Mouse (Mus musculus): ENCODE data around the gene Gm20498. TPM values are rescaled to one million over a fixed set of nuclear protein-coding genes. Genes with fewer than 3 reads are reported as not detected.
"Not testable (repeated sequence)": the region's sequence is repeated elsewhere in the genome, so short reads cannot be mapped to it uniquely, and the experiment has no call there.

The Gm20498 gene
- polyA plus RNA-seq, 1 experiment, result 6.1 TPM

DNA sequence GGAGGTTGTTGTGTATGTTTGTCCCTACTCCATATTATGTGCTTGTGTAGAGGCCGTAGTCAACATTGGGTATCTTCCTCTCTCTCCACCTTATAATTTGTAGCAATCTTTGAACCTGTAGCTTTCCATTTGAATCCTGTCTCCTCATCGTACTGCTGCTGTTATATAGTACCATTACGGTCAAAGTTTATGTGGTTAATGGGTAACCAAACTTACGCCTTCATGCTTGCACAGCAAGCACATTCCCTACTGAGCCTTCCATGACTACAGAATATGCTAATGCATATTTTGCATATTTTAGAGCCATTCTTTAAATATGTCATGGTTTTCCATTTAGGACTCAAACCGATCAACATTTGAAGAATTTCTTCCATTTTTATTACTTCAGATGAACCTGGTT lies 42.2 kb downstream of the Gm20498 start:
- 86% methylated on average over 5 of the region's 5 CpGs for WGBS
- H3K27ac ChIP-seq (ENCODE audit: control insufficient read depth, insufficient read depth, low read depth, low read length, poor library complexity), result no peak overlapping the region
- no peaks in the 10 kb centered on the region for H3K4me1 ChIP-seq (ENCODE audit: control insufficient read depth, insufficient read depth, low read length)
- no peak overlapping the region for H3K4me3 ChIP-seq (replicated peaks; ENCODE audit: control insufficient read depth, low read depth, low read length)
- TF ChIP-seq POLR2A (IDR thresholded peaks at IDR 0.05; ENCODE audit: borderline replicate concordance, control insufficient read depth, low read depth, low read length), result no peak
- no peak for TF ChIP-seq CTCF (IDR thresholded peaks at IDR 0.05; ENCODE audit: control insufficient read depth, insufficient read depth, low read length)

DNA sequence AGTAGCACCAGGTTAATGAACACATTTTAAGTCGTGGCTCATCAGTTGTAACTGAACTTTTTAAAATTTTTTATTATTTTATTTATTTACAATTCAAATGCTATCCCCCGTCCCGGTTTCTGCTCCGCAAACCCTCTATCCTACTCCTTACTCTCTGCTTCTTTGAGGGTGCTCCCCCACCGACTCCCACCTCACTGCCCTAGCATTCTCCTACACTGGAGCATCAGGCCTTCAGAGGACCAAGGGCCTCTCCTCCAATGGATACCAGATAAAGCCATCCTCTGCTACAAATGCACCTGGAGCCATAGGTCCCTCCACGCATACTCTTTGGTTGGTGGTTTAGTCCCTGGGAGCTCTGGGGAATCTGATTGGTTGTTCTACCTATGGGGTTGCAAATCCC lies 47.4 kb downstream of the Gm20498 start:
- no peaks in the 10 kb centered on the region for H3K4me1 ChIP-seq (ENCODE audit: control insufficient read depth, insufficient read depth, low read length)
- no peak for TF ChIP-seq POLR2A (IDR thresholded peaks at IDR 0.05; ENCODE audit: borderline replicate concordance, control insufficient read depth, low read depth, low read length)
- no peak overlapping the region for H3K4me3 ChIP-seq (replicated peaks; ENCODE audit: control insufficient read depth, low read depth, low read length)
- no peak overlapping the region for H3K27ac ChIP-seq (ENCODE audit: control insufficient read depth, insufficient read depth, low read depth, low read length, poor library complexity)
- 62% methylated on average over 6 of the region's 6 CpGs for WGBS

DNA sequence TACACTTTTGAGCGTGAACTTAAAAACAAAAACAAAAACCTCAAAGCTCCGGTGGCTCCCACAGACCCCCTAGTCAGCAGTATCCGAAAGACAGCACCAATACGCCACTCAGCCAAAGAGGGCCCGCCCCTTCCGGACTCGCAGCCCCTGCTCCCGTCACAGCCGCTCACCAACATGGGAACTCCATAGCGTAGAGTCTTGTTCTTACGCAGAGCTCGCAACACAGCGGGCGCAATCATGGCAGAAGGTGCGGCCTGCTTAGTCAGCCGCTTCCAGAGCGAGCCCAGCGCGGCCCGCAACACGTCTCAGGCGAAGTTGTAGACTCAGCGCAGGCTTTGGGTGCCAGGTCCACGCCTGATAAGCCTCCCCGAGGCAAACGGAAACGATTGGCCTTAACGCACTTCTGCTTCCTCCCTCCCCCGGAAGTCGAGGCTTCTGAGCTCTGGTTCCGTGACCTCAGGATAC lies 47.9 kb downstream of the Gm20498 start, which contains the start of gene Cox16:
Gene Cox16, minus strand, starts transcription at position 401 of the 465 bp plus-strand sequence.
- Histone ChIP-seq H3K4me1 (ENCODE audit: control insufficient read depth, insufficient read depth, low read length) (no peaks in the 10 kb centered on the region), H3K27ac (ENCODE audit: control insufficient read depth, insufficient read depth, low read depth, low read length, poor library complexity) (peak within 1 kb of the TSS; percentile 99), H3K4me3 (replicated peaks; ENCODE audit: control insufficient read depth, low read depth, low read length) (peak within 1 kb of the TSS; percentile 98)
- WGBS, result under 1% methylated on average over 31 of the region's 31 CpGs
- TF ChIP-seq POLR2A (IDR thresholded peaks at IDR 0.05; ENCODE audit: borderline replicate concordance, control insufficient read depth, low read depth, low read length), result peak; percentile 61; the same call in 1 of the 2 replicates
- TF ChIP-seq CTCF (IDR thresholded peaks at IDR 0.05; ENCODE audit: control insufficient read depth, insufficient read depth, low read length), result no peak

DNA sequence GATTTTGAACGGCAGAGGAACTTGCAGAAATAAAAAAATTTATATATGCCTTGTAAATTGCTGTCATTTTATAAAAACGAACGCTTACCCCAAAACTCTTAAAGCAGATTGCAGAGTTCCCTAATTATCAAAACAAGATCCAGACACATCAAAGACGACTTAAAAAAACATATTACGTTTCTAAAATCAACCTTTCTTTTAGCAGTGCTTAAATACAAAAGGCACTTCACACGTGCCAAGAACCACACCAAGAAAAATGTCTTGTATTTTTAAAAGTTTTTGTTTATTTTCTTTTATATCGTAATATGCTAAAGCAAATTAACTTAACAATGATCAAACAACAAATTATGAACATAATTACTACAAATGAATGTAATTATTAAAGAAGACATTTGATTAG lies 48.5 kb downstream of the Gm20498 start:
- 1% methylated on average over 7 of the region's 7 CpGs for WGBS
- no peaks in the 10 kb centered on the region for H3K4me1 ChIP-seq (ENCODE audit: control insufficient read depth, insufficient read depth, low read length)
- no peak overlapping the region for H3K27ac ChIP-seq (ENCODE audit: control insufficient read depth, insufficient read depth, low read depth, low read length, poor library complexity)
- H3K4me3 ChIP-seq (replicated peaks; ENCODE audit: control insufficient read depth, low read depth, low read length), result peak overlapping the region; percentile 98
- no peak for TF ChIP-seq POLR2A (IDR thresholded peaks at IDR 0.05; ENCODE audit: borderline replicate concordance, control insufficient read depth, low read depth, low read length)
- no peak for TF ChIP-seq CTCF (IDR thresholded peaks at IDR 0.05; ENCODE audit: control insufficient read depth, insufficient read depth, low read length)

DNA sequence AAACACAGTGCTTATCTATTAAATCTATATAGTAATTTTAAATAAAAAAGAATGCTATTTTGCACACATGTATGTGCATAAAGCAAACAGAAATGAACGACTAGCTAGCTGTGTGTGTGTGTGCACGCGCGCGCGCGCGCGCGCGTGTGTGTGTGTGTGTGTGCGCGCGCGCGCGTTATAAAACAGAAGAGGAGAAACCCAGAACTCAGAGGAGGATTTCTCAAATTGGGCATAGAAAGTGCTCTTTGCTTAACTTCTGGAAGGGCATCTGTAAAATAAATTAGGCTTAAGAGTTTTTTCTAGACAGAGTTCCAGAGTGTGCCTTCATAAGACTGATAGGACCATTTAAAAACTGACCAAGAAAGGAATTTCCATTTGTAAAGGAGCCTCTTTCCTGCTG lies 49.0 kb downstream of the Gm20498 start:
- Histone ChIP-seq H3K4me1 (ENCODE audit: control insufficient read depth, insufficient read depth, low read length) (no peaks in the 10 kb centered on the region), H3K4me3 (replicated peaks; ENCODE audit: control insufficient read depth, low read depth, low read length) (peak overlapping the region; percentile 16), H3K27ac (ENCODE audit: control insufficient read depth, insufficient read depth, low read depth, low read length, poor library complexity) (no peak overlapping the region)
- TF ChIP-seq CTCF (IDR thresholded peaks at IDR 0.05; ENCODE audit: control insufficient read depth, insufficient read depth, low read length) (no peak), POLR2A (IDR thresholded peaks at IDR 0.05; ENCODE audit: borderline replicate concordance, control insufficient read depth, low read depth, low read length) (no peak)
- 51% methylated on average over 17 of the region's 17 CpGs for WGBS

DNA sequence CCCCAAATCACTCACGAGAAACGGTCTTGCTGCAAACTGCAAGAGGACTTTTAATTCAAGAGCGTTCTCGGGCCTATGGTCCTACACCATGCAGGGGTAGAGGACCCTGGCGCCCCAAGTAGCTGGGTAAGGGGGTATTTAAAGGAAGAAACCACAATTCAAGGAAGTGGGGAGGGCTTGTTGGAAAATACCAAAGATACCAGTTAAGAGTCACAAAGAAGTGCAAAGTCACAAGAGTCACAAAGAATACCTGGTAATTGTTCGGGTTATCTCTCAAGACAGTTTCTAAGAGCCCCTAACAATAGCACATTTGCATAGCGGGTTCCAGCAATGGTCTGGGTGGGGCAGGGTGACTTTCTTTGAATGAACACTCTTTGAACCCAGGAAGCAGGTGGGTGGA lies 73.7 kb downstream of the Gm20498 start:
- not testable (repeated sequence) for H3K27ac ChIP-seq (ENCODE audit: control insufficient read depth, insufficient read depth, low read depth, low read length, poor library complexity); H3K4me1 ChIP-seq (ENCODE audit: control insufficient read depth, insufficient read depth, low read length); H3K4me3 ChIP-seq (replicated peaks; ENCODE audit: control insufficient read depth, low read depth, low read length)
- WGBS, result 91% methylated on average over 7 of the region's 7 CpGs

DNA sequence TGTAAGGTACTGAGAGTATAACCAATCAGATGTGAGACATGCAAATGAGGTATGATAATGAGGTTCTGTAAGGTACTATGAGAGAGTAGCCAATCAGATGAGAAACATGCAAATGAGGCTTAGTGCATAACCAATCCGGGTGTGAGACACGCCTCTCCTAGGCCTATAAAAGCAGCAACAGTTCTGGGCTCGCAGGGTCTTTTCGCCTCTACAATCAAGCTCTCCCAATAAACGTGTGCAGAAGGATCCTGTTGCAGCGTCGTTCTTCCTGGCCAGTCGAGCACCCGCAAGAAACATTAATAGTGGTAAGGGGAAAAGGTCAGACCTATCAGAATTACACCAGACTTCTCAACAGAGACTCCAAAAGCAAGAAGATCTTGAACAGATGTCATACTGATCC lies 93.7 kb downstream of the Gm20498 start:
- WGBS, result 93% methylated on average over 9 of the region's 9 CpGs
- not testable (repeated sequence) for H3K4me1 ChIP-seq (ENCODE audit: control insufficient read depth, insufficient read depth, low read length); H3K27ac ChIP-seq (ENCODE audit: control insufficient read depth, insufficient read depth, low read depth, low read length, poor library complexity); H3K4me3 ChIP-seq (replicated peaks; ENCODE audit: control insufficient read depth, low read depth, low read length)

DNA sequence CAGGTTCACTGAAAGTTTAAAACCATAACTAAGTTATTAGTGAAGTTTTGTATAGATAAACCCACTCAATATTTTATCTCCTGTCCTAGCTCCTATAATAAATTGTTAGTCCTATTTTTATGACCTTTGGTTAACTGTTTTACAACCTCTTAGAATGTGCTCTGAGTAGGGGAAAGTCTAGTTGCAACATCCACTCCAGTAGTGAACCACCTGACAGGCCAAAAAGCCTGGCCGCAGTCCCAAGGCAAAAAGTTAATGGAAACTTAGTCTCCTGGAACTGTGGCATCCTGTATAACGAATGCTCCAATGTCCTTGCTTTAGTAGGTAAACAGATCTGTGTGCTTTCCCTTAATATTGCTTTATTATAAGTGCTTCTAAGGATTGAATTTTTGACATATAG lies 97.9 kb downstream of the Gm20498 start:
- not testable (repeated sequence) for H3K4me3 ChIP-seq (replicated peaks; ENCODE audit: control insufficient read depth, low read depth, low read length); H3K4me1 ChIP-seq (ENCODE audit: control insufficient read depth, insufficient read depth, low read length); H3K27ac ChIP-seq (ENCODE audit: control insufficient read depth, insufficient read depth, low read depth, low read length, poor library complexity)
- WGBS, result 90% methylated on average over 2 of the region's 2 CpGs

DNA sequence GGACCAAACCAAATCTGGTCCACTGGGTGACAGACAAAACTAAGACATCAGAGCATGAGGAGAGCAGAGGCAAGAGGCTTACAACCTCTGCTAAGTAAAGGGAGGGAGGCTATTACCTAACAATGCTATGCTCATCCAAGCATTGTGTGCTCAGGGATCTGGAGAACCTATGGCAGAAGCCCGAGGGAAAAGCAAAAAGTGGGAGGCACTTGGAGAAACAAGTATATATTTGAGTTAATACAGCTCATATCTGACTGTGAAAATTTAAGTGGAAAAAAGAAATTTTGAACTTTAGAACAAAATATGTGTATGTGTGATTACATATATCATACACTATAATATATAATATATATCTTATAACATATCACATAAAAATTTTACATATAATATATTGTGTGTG lies 110.9 kb downstream of the Gm20498 start, which contains the start of gene Adam4:
Gene Adam4, minus strand, starts transcription at position 101 of the 400 bp plus-strand sequence.
- TF ChIP-seq POLR2A (IDR thresholded peaks at IDR 0.05; ENCODE audit: borderline replicate concordance, control insufficient read depth, low read depth, low read length), result no peak
- TF ChIP-seq CTCF (IDR thresholded peaks at IDR 0.05; ENCODE audit: control insufficient read depth, insufficient read depth, low read length), result no peak
- H3K27ac ChIP-seq (ENCODE audit: control insufficient read depth, insufficient read depth, low read depth, low read length, poor library complexity), result no peak within 1 kb of the TSS
- 82% methylated on average over 1 of the region's 1 CpGs for WGBS
- H3K4me1 ChIP-seq (ENCODE audit: control insufficient read depth, insufficient read depth, low read length), result no peaks in the 10 kb centered on the region
- H3K4me3 ChIP-seq (replicated peaks; ENCODE audit: control insufficient read depth, low read depth, low read length), result no peak within 1 kb of the TSS
